Mouse (Mus musculus): ENCODE data around the gene Serpine1. TPM values are rescaled to one million over a fixed set of nuclear protein-coding genes. Genes with fewer than 3 reads are reported as not detected.

The Serpine1 gene
- total and polyA plus RNA-seq, 2 experiments = 0.32 to 0.83 TPM

DNA sequence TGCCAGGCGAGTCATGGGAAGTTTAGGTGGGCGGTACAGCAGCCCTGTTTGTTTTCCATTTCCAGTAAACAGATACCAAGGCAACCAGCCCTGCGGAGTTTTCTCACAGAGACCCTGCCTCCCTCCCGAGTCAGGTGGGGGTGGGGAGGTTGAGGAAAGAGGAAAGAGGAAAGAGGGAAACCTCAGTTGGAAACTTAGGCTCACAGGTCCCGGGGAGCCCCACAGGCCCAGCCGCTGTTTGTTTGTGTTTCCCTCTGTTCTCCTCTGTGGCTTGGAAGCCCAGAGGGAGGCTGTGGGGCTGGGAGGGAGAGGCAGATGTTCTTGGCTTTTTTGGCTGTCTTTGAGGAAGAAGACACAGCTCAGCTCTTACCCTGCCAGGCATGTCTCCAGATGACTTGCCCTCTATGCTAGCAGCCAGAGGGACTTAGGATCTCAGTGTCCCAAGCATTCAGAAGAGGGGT, 2.2 kb upstream of the Serpine1 start:
- Histone ChIP-seq H3K9ac (ENCODE audit: low read depth, low read length) (no peak overlapping the region), H3K36me3 (ENCODE audit: control insufficient read depth, insufficient read depth, low read length) (no peaks in the 10 kb centered on the region), H3K27me3 (ENCODE audit: control insufficient read depth, insufficient read depth, low read length) (no peaks in the 10 kb centered on the region), H3K4me3 (ENCODE audit: insufficient read depth, low read depth, low read length) (no peak overlapping the region), H3K79me2 (ENCODE audit: control insufficient read depth, insufficient read depth, low read length) (no peaks in the 10 kb centered on the region), H3K27ac (replicated peaks; ENCODE audit: insufficient read depth, low read depth, low read length) (no peak overlapping the region), H3K4me1 (ENCODE audit: control insufficient read depth, insufficient read depth, low read length) (peaks cover 29% of the 10 kb centered on the region)
- peak; percentile 33 for DNase-seq (ENCODE audit: extremely low read depth, low read depth, low spot score)
- 34% methylated on average over 6 of the region's 6 CpGs for WGBS
- TF ChIP-seq POLR2A (IDR thresholded peaks at IDR 0.05; ENCODE audit: extremely low read depth, insufficient read depth, low read length) (no peak), CTCF (IDR thresholded peaks at IDR 0.05; ENCODE audit: low read depth, low read length) (no peak)

DNA sequence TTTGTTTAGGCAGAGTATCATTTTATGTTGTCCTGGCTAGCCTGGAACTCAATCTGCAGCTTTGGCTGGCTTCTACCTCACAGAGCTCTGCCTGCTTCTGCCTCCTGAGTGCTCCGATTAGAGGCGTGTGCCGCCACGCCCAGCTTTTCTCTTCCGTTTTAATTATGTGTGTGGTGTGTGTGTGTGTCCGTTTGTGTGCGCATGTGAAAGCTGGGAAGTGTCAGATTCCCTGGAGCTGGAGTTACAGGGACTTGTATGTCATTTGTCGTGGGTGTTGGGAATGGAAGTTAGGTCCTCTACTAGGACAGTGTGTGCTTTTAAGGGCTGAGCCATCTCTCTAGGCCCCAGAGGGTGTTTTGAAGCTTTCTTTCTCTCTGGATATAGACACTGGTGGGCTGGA, 1.1 kb upstream of the Serpine1 start:
- no peak overlapping the region for H3K4me3 ChIP-seq (ENCODE audit: insufficient read depth, low read depth, low read length)
- H3K9ac ChIP-seq (ENCODE audit: low read depth, low read length) = no peak overlapping the region
- H3K36me3 ChIP-seq (ENCODE audit: control insufficient read depth, insufficient read depth, low read length) = no peaks in the 10 kb centered on the region
- TF ChIP-seq CTCF (IDR thresholded peaks at IDR 0.05; ENCODE audit: low read depth, low read length) (no peak), POLR2A (IDR thresholded peaks at IDR 0.05; ENCODE audit: extremely low read depth, insufficient read depth, low read length) (no peak)
- H3K27ac ChIP-seq (replicated peaks; ENCODE audit: insufficient read depth, low read depth, low read length) = peak overlapping the region; percentile 55
- peaks cover 25% of the 10 kb centered on the region for H3K4me1 ChIP-seq (ENCODE audit: control insufficient read depth, insufficient read depth, low read length)
- no peak for DNase-seq (ENCODE audit: extremely low read depth, low read depth, low spot score)
- H3K27me3 ChIP-seq (ENCODE audit: control insufficient read depth, insufficient read depth, low read length) = no peaks in the 10 kb centered on the region
- 74% methylated on average over 8 of the region's 8 CpGs for WGBS
- H3K79me2 ChIP-seq (ENCODE audit: control insufficient read depth, insufficient read depth, low read length) = no peaks in the 10 kb centered on the region

DNA sequence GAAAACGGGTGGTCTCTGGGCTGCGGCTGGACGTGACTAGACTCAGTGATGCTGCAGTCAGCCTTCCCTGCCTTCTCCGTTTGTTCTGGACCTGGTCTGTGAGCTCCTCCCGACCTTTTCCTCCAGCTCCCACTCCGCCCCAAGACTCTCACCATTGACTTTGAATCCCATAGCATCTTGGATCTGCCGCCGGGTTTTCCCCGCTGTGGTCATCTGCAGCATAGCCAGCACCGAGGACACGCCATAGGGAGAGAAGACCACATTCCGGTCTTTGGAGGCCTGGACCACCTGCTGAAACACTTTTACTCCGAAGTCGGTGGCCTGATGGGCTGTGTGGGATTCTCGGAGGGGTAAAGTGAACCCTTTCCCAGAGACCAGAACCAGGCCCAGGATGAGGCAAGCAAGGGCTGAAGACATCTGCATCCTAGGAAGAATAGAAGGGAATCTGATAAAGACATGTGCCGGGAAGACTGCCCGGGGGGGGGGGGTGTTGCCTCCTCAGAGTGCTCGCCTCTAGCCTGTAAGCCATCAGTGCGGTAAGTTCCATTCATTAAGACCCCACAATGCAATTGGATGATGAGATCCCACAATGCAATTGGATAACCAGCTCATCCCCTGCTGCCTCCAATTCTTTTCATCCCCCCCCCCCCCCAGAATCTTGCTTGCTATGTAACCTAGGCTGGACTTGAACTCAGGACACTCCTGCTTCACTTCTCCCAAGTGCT, 1.0 kb downstream of the Serpine1 start:
- 92% methylated on average over 19 of the region's 19 CpGs for WGBS
- Histone ChIP-seq H3K9ac (ENCODE audit: low read depth, low read length) (no peak overlapping the region), H3K4me1 (ENCODE audit: control insufficient read depth, insufficient read depth, low read length) (peaks cover 15% of the 10 kb centered on the region), H3K79me2 (ENCODE audit: control insufficient read depth, insufficient read depth, low read length) (no peaks in the 10 kb centered on the region), H3K27me3 (ENCODE audit: control insufficient read depth, insufficient read depth, low read length) (no peaks in the 10 kb centered on the region), H3K36me3 (ENCODE audit: control insufficient read depth, insufficient read depth, low read length) (no peaks in the 10 kb centered on the region), H3K27ac (replicated peaks; ENCODE audit: insufficient read depth, low read depth, low read length) (no peak overlapping the region), H3K4me3 (ENCODE audit: insufficient read depth, low read depth, low read length) (no peak overlapping the region)
- TF ChIP-seq POLR2A (IDR thresholded peaks at IDR 0.05; ENCODE audit: extremely low read depth, insufficient read depth, low read length) = no peak
- no peak for TF ChIP-seq CTCF (IDR thresholded peaks at IDR 0.05; ENCODE audit: low read depth, low read length)
- DNase-seq (ENCODE audit: extremely low read depth, low read depth, low spot score) = no peak

DNA sequence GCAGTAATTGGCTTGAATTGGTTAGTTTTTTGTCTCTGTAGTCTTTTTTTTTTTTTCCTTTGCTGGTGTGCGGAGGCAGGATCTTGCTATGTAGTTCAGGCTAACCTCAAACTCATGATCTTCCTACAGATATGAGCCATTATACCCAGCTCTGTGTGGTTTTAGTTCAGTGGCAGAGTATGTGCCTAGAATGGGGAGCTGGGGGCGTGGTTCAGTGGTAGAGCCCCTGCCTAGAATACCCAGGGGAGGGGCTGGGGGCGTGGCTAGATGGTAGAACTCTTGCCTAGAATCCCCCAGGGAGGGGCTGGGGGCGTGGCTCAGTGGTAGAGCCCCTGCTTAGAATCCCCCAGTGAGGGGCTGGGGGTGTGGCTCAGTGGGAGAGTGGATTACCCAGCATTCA, 3.4 kb downstream of the Serpine1 start:
- Histone ChIP-seq H3K27me3 (ENCODE audit: control insufficient read depth, insufficient read depth, low read length) (no peaks in the 10 kb centered on the region), H3K9ac (ENCODE audit: low read depth, low read length) (no peak overlapping the region), H3K79me2 (ENCODE audit: control insufficient read depth, insufficient read depth, low read length) (no peaks in the 10 kb centered on the region), H3K36me3 (ENCODE audit: control insufficient read depth, insufficient read depth, low read length) (no peaks in the 10 kb centered on the region), H3K4me1 (ENCODE audit: control insufficient read depth, insufficient read depth, low read length) (peaks cover 8% of the 10 kb centered on the region), H3K4me3 (ENCODE audit: insufficient read depth, low read depth, low read length) (no peak overlapping the region), H3K27ac (replicated peaks; ENCODE audit: insufficient read depth, low read depth, low read length) (no peak overlapping the region)
- WGBS = 95% methylated on average over 4 of the region's 4 CpGs
- TF ChIP-seq POLR2A (IDR thresholded peaks at IDR 0.05; ENCODE audit: extremely low read depth, insufficient read depth, low read length) (no peak), CTCF (IDR thresholded peaks at IDR 0.05; ENCODE audit: low read depth, low read length) (no peak)
- DNase-seq (ENCODE audit: extremely low read depth, low read depth, low spot score) = no peak

DNA sequence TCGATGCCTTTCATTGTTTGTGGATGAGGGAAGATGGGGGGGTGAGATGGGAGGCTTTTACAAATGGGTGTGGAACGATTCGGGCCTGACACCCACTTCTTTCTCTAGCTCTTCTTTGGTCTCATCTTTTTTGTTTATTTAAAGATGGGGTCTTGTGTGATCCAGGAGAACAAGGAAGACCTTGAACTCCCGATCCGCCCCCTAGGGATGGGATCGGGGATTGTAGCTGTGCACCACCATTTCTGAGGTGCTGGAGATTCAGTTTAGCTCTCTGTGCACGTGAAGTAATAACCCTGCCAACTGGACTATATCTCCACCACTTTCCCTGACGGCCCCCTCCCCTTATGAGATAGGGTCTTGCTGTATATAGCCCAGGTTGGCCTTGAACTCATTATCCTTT, 6.1 kb downstream of the Serpine1 start:
- 83% methylated on average over 8 of the region's 8 CpGs for whole genome bisulfite sequencing
- Histone ChIP-seq H3K9ac (ENCODE audit: low read depth, low read length) (no peak overlapping the region), H3K79me2 (ENCODE audit: control insufficient read depth, insufficient read depth, low read length) (no peaks in the 10 kb centered on the region), H3K36me3 (ENCODE audit: control insufficient read depth, insufficient read depth, low read length) (no peaks in the 10 kb centered on the region), H3K27me3 (ENCODE audit: control insufficient read depth, insufficient read depth, low read length) (no peaks in the 10 kb centered on the region), H3K4me1 (ENCODE audit: control insufficient read depth, insufficient read depth, low read length) (no peaks in the 10 kb centered on the region), H3K27ac (replicated peaks; ENCODE audit: insufficient read depth, low read depth, low read length) (no peak overlapping the region), H3K4me3 (ENCODE audit: insufficient read depth, low read depth, low read length) (no peak overlapping the region)
- no peak for DNase-seq (ENCODE audit: extremely low read depth, low read depth, low spot score)
- TF ChIP-seq POLR2A (IDR thresholded peaks at IDR 0.05; ENCODE audit: extremely low read depth, insufficient read depth, low read length) = no peak

DNA sequence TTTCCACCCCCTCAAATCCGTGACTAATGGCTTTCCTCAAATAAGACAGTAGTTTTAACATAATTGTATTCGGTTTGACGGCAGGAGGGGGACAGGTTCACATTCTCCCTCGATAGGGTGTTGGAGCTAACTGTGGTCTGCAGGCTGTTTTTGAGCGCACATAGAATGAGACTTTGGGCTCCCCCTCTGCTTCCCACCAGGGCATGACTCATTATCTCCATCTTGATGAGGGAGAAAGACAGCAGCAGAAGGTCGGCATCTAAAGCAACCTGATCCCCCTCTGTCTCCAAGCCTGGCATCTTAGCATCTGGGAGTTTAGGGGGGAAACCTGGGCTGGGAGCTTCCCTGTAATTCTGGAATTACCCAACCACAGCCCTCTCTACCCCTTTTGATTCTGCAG, 6.6 kb downstream of the Serpine1 start:
- no peaks in the 10 kb centered on the region for H3K27me3 ChIP-seq (ENCODE audit: control insufficient read depth, insufficient read depth, low read length)

More for the DNA sequence above, 6.6 kb downstream of the Serpine1 start:
- no peak overlapping the region for H3K9ac ChIP-seq (ENCODE audit: low read depth, low read length)
- H3K4me1 ChIP-seq (ENCODE audit: control insufficient read depth, insufficient read depth, low read length) = no peaks in the 10 kb centered on the region
- H3K4me3 ChIP-seq (ENCODE audit: insufficient read depth, low read depth, low read length) = no peak overlapping the region
- no peaks in the 10 kb centered on the region for H3K36me3 ChIP-seq (ENCODE audit: control insufficient read depth, insufficient read depth, low read length)
- TF ChIP-seq POLR2A (IDR thresholded peaks at IDR 0.05; ENCODE audit: extremely low read depth, insufficient read depth, low read length) (no peak), CTCF (IDR thresholded peaks at IDR 0.05; ENCODE audit: low read depth, low read length) (no peak)
- DNase-seq (ENCODE audit: extremely low read depth, low read depth, low spot score) = no peak
- H3K27ac ChIP-seq (replicated peaks; ENCODE audit: insufficient read depth, low read depth, low read length) = no peak overlapping the region
- no peaks in the 10 kb centered on the region for H3K79me2 ChIP-seq (ENCODE audit: control insufficient read depth, insufficient read depth, low read length)
- 80% methylated on average over 6 of the region's 6 CpGs for WGBS
